In the genomic region with DNA sequence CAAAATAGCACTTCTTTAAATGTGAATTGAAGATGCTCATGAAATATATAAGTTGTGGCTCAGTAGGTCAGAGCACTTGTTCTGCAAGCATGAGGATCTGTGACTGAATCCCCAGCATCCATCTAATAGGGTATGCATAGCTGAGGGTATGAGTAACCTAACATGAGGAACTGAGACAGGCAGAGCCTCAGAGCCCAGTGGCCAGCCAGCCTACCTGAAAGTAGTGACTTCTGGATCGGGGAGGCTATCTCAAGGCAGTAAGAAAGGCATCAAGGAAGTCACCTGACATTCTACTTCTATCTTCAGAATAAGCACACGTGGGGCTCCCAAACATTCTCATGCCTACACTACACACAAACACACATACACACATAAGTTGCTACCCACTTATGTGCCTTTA, we compare ENCODE assay signal across 16 mouse cellular contexts. TPM values are rescaled to one million over a fixed set of nuclear protein-coding genes. Genes with fewer than 3 reads are reported as not detected.
DNase-seq lines count a peak whose midpoint lies in the region; ATAC-seq lines count a peak whose summit lies in the region.
"Had no signal": no experiment of that assay in that cellular context is flagged by ENCODE, and none has a peak within 500 bp of the region (broad histone marks: within the 10 kb centered on the region; RNA-seq: fewer than 3 reads in every experiment).

No protein-coding gene starts in this region.

- H3K27ac ChIP-seq in forebrain, embryonic 14.5 days (ENCODE audit: low read depth, low read length): no peak overlapping the region
- no peak overlapping the region for H3K27ac ChIP-seq in forebrain, embryonic 11.5 days (ENCODE audit: low read depth, low read length)
- H3K27ac ChIP-seq in lung, embryonic 15.5 days: no peak overlapping the region
- no peak overlapping the region for H3K27ac ChIP-seq in brown adipose tissue, adult 24 weeks (replicated peaks; ENCODE audit: low read depth, low read length)
- H3K27ac ChIP-seq: gastrocnemius, adult 2 months; liver, embryonic 13.5 days had no signal

- H3K4me2 ChIP-seq in forebrain, embryonic 14.5 days (ENCODE audit: low read length): 0 out of 2 replicates have a peak overlapping the region, but pooled peaks have one; percentile 21
- no peak overlapping the region for H3K4me2 ChIP-seq in forebrain, embryonic 11.5 days (ENCODE audit: low read depth, low read length, severe bottlenecking)
- H3K4me2 ChIP-seq in lung, embryonic 15.5 days: peak overlapping the region; percentile 11; the same call in 1 of the 2 replicates
- H3K4me2 ChIP-seq: liver, embryonic 13.5 days had no signal

- no peaks in the 10 kb centered on the region for H3K9me3 ChIP-seq in forebrain, embryonic 14.5 days (replicated peaks; ENCODE audit: control insufficient read depth, low read length)
- no peaks in the 10 kb centered on the region for H3K9me3 ChIP-seq in forebrain, embryonic 11.5 days (ENCODE audit: control insufficient read depth, low read length)
- H3K9me3 ChIP-seq in lung, embryonic 15.5 days: no peaks in the 10 kb centered on the region
- H3K9me3 ChIP-seq: liver, embryonic 13.5 days had no signal

- peaks cover 20% of the 10 kb centered on the region for H3K4me1 ChIP-seq in forebrain, embryonic 14.5 days (ENCODE audit: control insufficient read depth, insufficient read depth, low read length)
- peaks cover 5% of the 10 kb centered on the region for H3K4me1 ChIP-seq in forebrain, embryonic 11.5 days (replicated peaks; ENCODE audit: control insufficient read depth, insufficient read depth, low read length)
- H3K4me1 ChIP-seq in lung, embryonic 15.5 days: peaks cover 24% of the 10 kb centered on the region
- H3K4me1 ChIP-seq in brown adipose tissue, adult 24 weeks (ENCODE audit: control insufficient read depth, insufficient read depth, insufficient read length, low read length): peaks cover 3% of the 10 kb centered on the region; the same call in 1 of the 2 replicates

- DNase-seq in forebrain, embryonic 14.5 days (ENCODE audit: low spot score): no peak
- no peak for DNase-seq in forebrain, embryonic 11.5 days (ENCODE audit: low spot score)
- no peak for DNase-seq in lung, postnatal 25 days (ENCODE audit: low spot score)
- DNase-seq in splenic B cell, adult 2 months (ENCODE audit: low read depth, low spot score): peak; percentile 33
- DNase-seq in kidney, postnatal 4 days: no peak
- DNase-seq in thymus, postnatal 0 days (ENCODE audit: low spot score): no peak
- DNase-seq: adrenal gland, adult 8-10 months; B cell, adult 2 months; cerebellum, adult 9-11 months; gastrocnemius, adult 2 months; heart, postnatal 36 days; liver, embryonic 13.5 days; right cerebral cortex, postnatal 4 days; thymus, postnatal 36 days had no signal

- H3K27me3 ChIP-seq in forebrain, embryonic 14.5 days (replicated peaks; ENCODE audit: control insufficient read depth, insufficient read depth, low read length): no peaks in the 10 kb centered on the region
- H3K27me3 ChIP-seq in forebrain, embryonic 11.5 days (ENCODE audit: control insufficient read depth, insufficient read depth, low read length): no peaks in the 10 kb centered on the region
- no peaks in the 10 kb centered on the region for H3K27me3 ChIP-seq in lung, embryonic 15.5 days
- no peaks in the 10 kb centered on the region for H3K27me3 ChIP-seq in splenic B cell, adult 2 months (ENCODE audit: control insufficient read depth, insufficient read depth, low read length, poor library complexity, severe bottlenecking)

- no peak overlapping the region for H3K9ac ChIP-seq in forebrain, embryonic 14.5 days (ENCODE audit: low read length)
- no peak overlapping the region for H3K9ac ChIP-seq in forebrain, embryonic 11.5 days (ENCODE audit: low read length)
- no peak overlapping the region for H3K9ac ChIP-seq in lung, embryonic 15.5 days
- H3K9ac ChIP-seq: liver, embryonic 13.5 days had no signal

- 95% methylated on average over 2 of the region's 2 CpGs for WGBS in forebrain, embryonic 14.5 days
- WGBS in forebrain, embryonic 11.5 days: 93% methylated on average over 2 of the region's 2 CpGs
- 63% methylated on average over 2 of the region's 2 CpGs for WGBS in lung, embryonic 15.5 days

- H3K4me3 ChIP-seq in forebrain, embryonic 14.5 days (ENCODE audit: low read depth, low read length): no peak overlapping the region
- H3K4me3 ChIP-seq in forebrain, embryonic 11.5 days (ENCODE audit: low read depth, low read length): no peak overlapping the region
- no peak overlapping the region for H3K4me3 ChIP-seq in lung, embryonic 15.5 days
- H3K4me3 ChIP-seq in brown adipose tissue, adult 24 weeks (ENCODE audit: insufficient read depth, low read depth, low read length): peak overlapping the region; percentile 25; the same call in 1 of the 2 replicates
- H3K4me3 ChIP-seq: gastrocnemius, adult 2 months; liver, embryonic 13.5 days had no signal

- no peak for ATAC-seq in forebrain, embryonic 14.5 days
- no peak for ATAC-seq in forebrain, embryonic 11.5 days (replicated peaks; ENCODE audit: low FRiP score)
- no peak for ATAC-seq in lung, embryonic 15.5 days (ENCODE audit: borderline replicate concordance, extremely low read depth, low FRiP score, low TSS enrichment)

- H3K36me3 ChIP-seq in forebrain, embryonic 14.5 days (ENCODE audit: control insufficient read depth, insufficient read depth, low read length): no peaks in the 10 kb centered on the region
- no peaks in the 10 kb centered on the region for H3K36me3 ChIP-seq in forebrain, embryonic 11.5 days (ENCODE audit: control insufficient read depth, insufficient read depth, low read length)
- H3K36me3 ChIP-seq in lung, embryonic 15.5 days: no peaks in the 10 kb centered on the region
- H3K36me3 ChIP-seq in splenic B cell, adult 2 months (ENCODE audit: control insufficient read depth, insufficient read depth, low read length, poor library complexity, severe bottlenecking): no peaks in the 10 kb centered on the region
- H3K36me3 ChIP-seq: liver, embryonic 13.5 days had no signal

RNA-seq across cellular contexts. Expression of gene Sowahc, which starts 3.4 kb away (rescaled TPM):
- 10.8 and 13.1 TPM in 2 replicates for polyA plus RNA-seq in forebrain, embryonic 14.5 days (2014; fragmentation: Nextera tagmentation; extraction: Ambion mirVana)
- 13.7 and 15.2 TPM in 2 replicates for polyA plus RNA-seq in forebrain, embryonic 11.5 days (2014; fragmentation: Nextera tagmentation; extraction: Ambion mirVana)
- 10.7 and 11.4 TPM in 2 replicates for polyA plus RNA-seq in lung, embryonic 15.5 days (2015; fragmentation: Nextera tagmentation; extraction: Ambion mirVana)
- 24.0 and 37.9 TPM in 2 replicates for polyA plus RNA-seq in brown adipose tissue, adult 24 weeks (2012; ENCODE audit: insufficient read depth, insufficient read length, missing spikeins)
- 2.3 and 2.4 TPM in 2 replicates for polyA plus RNA-seq in thymus, postnatal 0 days (2015; fragmentation: Nextera tagmentation; extraction: Ambion mirVana)

RNA-seq across cellular contexts. Expression of gene Sept10, which starts 3.5 kb away (rescaled TPM):
- 30.7 and 32.0 TPM in 2 replicates for polyA plus RNA-seq in forebrain, embryonic 14.5 days (2014; fragmentation: Nextera tagmentation; extraction: Ambion mirVana)
- polyA plus RNA-seq in forebrain, embryonic 11.5 days (2014; fragmentation: Nextera tagmentation; extraction: Ambion mirVana): 31.8 and 37.3 TPM in 2 replicates
- polyA plus RNA-seq in lung, embryonic 15.5 days (2015; fragmentation: Nextera tagmentation; extraction: Ambion mirVana): 68.0 and 69.9 TPM in 2 replicates
- polyA plus RNA-seq in brown adipose tissue, adult 24 weeks (2012; ENCODE audit: insufficient read depth, insufficient read length, missing spikeins): 25.7 and 37.1 TPM in 2 replicates
- polyA plus RNA-seq in thymus, postnatal 0 days (2015; fragmentation: Nextera tagmentation; extraction: Ambion mirVana): 15.8 and 16.4 TPM in 2 replicates
